Mouse (Mus musculus) thymus, adult 2 months (tissue): Measurements from ENCODE around the gene Gjb6. TPM values are rescaled to one million over a fixed set of nuclear protein-coding genes. Genes with fewer than 3 reads are reported as not detected.

Source experiments
- DNase-seq: peaks from one replicate; pipeline ENCODE4 v3.0.0; 2021
- H3K27ac ChIP-seq: fragments of 200-500 bp; 2 replicates; pipeline ENCODE4 v1.5.1; 2012; ENCODE audit warnings: low read length, control low read depth; ENCODE audit not compliant: control insufficient read depth, insufficient read depth
- H3K27me3 ChIP-seq: fragments of 200-500 bp; 2 replicates; pipeline ENCODE4 v1.6.1; 2012; ENCODE audit warnings: mild to moderate bottlenecking, low read length, moderate library complexity, mixed read lengths; ENCODE audit not compliant: control insufficient read depth, insufficient read depth
- H3K36me3 ChIP-seq: fragments of 200-500 bp; 2 replicates; pipeline ENCODE4 v1.6.1; 2012; ENCODE audit warnings: mild to moderate bottlenecking, low read length, moderate library complexity; ENCODE audit not compliant: control insufficient read depth, insufficient read depth
- H3K4me1 ChIP-seq: fragments of 200-500 bp; replicated peaks from 2 replicates; pipeline ENCODE4 v1.6.1; 2012; ENCODE audit warnings: low read length; ENCODE audit not compliant: control insufficient read depth, insufficient read depth
- H3K4me3 ChIP-seq: fragments of 200-500 bp; 2 replicates; pipeline ENCODE4 v1.5.1; 2012; ENCODE audit warnings: mild to moderate bottlenecking, low read length, control low read depth, moderate library complexity; ENCODE audit not compliant: control insufficient read depth, insufficient read depth
- CTCF ChIP-seq: fragments of 200-500 bp; IDR thresholded peaks from 2 replicates; pipeline ENCODE4 v1.5.1; 2012; ENCODE audit warnings: mild to moderate bottlenecking, control low read depth, low read length, moderate library complexity, borderline replicate concordance; ENCODE audit not compliant: control insufficient read depth, poor library complexity, insufficient read depth; ENCODE audit errors: extremely low read depth
- POLR2A ChIP-seq: fragments of 200-500 bp; IDR thresholded peaks from 2 replicates; pipeline ENCODE4 v1.6.1; 2012; ENCODE audit warnings: mild to moderate bottlenecking, low read length, control low read depth, moderate library complexity; ENCODE audit not compliant: control insufficient read depth, poor library complexity, insufficient read depth; ENCODE audit errors: extremely low read depth
- WGBS: fragments of 180-500 bp; shearing (Covaris S2); methylation state at CpG from one replicate; pipeline ENCODE4 v1.1.7; 2018; 5-methylcytosine and 5-hydroxymethylcytosine counted together
- polyA plus RNA-seq: library from polyadenylated mRNA; depleted of rRNA; stranded (reverse); fragments of >200 nt; gene quantifications from 2 replicates; pipeline ENCODE4 v1.2.3, GENCODE M21; 2012; rRNA removed

The Gjb6 gene
- 0.89 and 1.4 TPM in 2 replicates for polyA plus RNA-seq

- H3K4me3 ChIP-seq, result no peak within 1 kb of the TSS
- WGBS, result 7% methylated on average over 33 of the region's 33 CpGs
- DNase-seq, result no peak
- no peaks in the 10 kb centered on the region for H3K4me1 ChIP-seq
- no peaks in the 10 kb centered on the region for H3K36me3 ChIP-seq
- no peak for TF ChIP-seq CTCF
- TF ChIP-seq POLR2A, result no peak
- no peak within 1 kb of the TSS for H3K27ac ChIP-seq
- H3K27me3 ChIP-seq, result peaks cover 4% of the 10 kb centered on the region; the same call in 1 of the 2 replicates
Observed at GRCm38 (mm10) chr14:57133161-57133661, at the start of gene Gjb6. Gjb6 (minus strand) TSS chr14:57133611.

- Histone ChIP-seq H3K36me3 (no peaks in the 10 kb centered on the region), H3K27me3 (no peaks in the 10 kb centered on the region), H3K4me1 (no peaks in the 10 kb centered on the region), H3K4me3 (no peak overlapping the region), H3K27ac (no peak overlapping the region)
- no peak for DNase-seq
- 97% methylated on average over 3 of the region's 3 CpGs for WGBS
- TF ChIP-seq POLR2A, result no peak
- TF ChIP-seq CTCF, result no peak
Observed at GRCm38 (mm10) chr14:57165493-57165892, 32.1 kb upstream of the Gjb6 start.

- 70% methylated on average over 2 of the region's 2 CpGs for WGBS
- TF ChIP-seq POLR2A (no peak), CTCF (no peak)
- no peak for DNase-seq
- Histone ChIP-seq H3K4me3 (no peak overlapping the region), H3K4me1 (no peaks in the 10 kb centered on the region), H3K27ac (no peak overlapping the region), H3K36me3 (no peaks in the 10 kb centered on the region), H3K27me3 (no peaks in the 10 kb centered on the region)
Observed at GRCm38 (mm10) chr14:57161833-57162232, 28.4 kb upstream of the Gjb6 start.

GRCm38 (mm10) chr14:57161201-57161600, 27.8 kb upstream of the Gjb6 start:
- H3K36me3 ChIP-seq, result no peaks in the 10 kb centered on the region
- no peaks in the 10 kb centered on the region for H3K4me1 ChIP-seq
- no peak for DNase-seq
- no peak overlapping the region for H3K4me3 ChIP-seq
- TF ChIP-seq CTCF (no peak), POLR2A (no peak)
- H3K27me3 ChIP-seq, result no peaks in the 10 kb centered on the region
- 93% methylated on average over 4 of the region's 4 CpGs for WGBS
- no peak overlapping the region for H3K27ac ChIP-seq

GRCm38 (mm10) chr14:57154916-57155315, 21.5 kb upstream of the Gjb6 start:
- TF ChIP-seq CTCF (no peak), POLR2A (no peak)
- 72% methylated on average over 6 of the region's 6 CpGs for WGBS
- Histone ChIP-seq H3K4me3 (no peak overlapping the region), H3K4me1 (no peaks in the 10 kb centered on the region), H3K36me3 (no peaks in the 10 kb centered on the region), H3K27ac (no peak overlapping the region), H3K27me3 (no peaks in the 10 kb centered on the region)
- DNase-seq, result no peak

- DNase-seq, result no peak
- TF ChIP-seq CTCF (no peak), POLR2A (no peak)
Observed at GRCm38 (mm10) chr14:57145741-57146140, 12.3 kb upstream of the Gjb6 start.

GRCm38 (mm10) chr14:57135265-57135664, 1.9 kb upstream of the Gjb6 start:
- Histone ChIP-seq H3K36me3 (no peaks in the 10 kb centered on the region), H3K27ac (no peak overlapping the region), H3K4me3 (no peak overlapping the region), H3K27me3 (peaks cover 4% of the 10 kb centered on the region; the same call in 1 of the 2 replicates), H3K4me1 (no peaks in the 10 kb centered on the region)
- TF ChIP-seq POLR2A (no peak), CTCF (no peak)
- DNase-seq, result no peak
- 84% methylated on average over 8 of the region's 8 CpGs for WGBS

More at GRCm38 (mm10) chr14:57145741-57146140, 12.3 kb upstream of the Gjb6 start:
- 69% methylated on average over 4 of the region's 4 CpGs for whole genome bisulfite sequencing
- no peaks in the 10 kb centered on the region for H3K36me3 ChIP-seq
- no peak overlapping the region for H3K27ac ChIP-seq
- H3K27me3 ChIP-seq, result no peaks in the 10 kb centered on the region
- H3K4me1 ChIP-seq, result no peaks in the 10 kb centered on the region
- no peak overlapping the region for H3K4me3 ChIP-seq
